20 mouse cellular contexts compared by ENCODE assay signal in the genomic region with DNA sequence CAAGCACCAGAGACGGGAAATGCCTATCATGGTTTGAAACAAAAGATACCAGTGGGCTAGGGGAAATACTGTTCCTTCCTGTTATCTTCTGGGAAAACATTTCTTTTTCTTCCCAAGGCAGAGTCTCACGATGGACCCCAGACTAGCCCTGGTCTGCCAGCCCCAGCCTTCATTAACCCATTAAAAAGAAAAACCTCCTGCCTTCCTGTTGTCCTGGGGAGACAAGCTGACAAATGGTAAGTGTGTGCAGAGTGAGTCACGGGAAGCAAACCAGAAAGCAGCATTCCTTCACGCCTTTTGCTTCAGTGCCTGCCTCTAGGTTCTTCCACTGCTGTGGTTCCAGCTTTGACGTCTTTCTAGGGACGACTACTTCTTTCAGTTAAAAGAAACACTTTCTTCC. TPM values are rescaled to one million over a fixed set of nuclear protein-coding genes. Genes with fewer than 3 reads are reported as not detected.
A peak's percentile ranks its signal among the peaks of the same experiment; 100 is the strongest.
DNase-seq lines count a peak whose midpoint lies in the region; ATAC-seq and TF ChIP-seq lines count a peak whose summit lies in the region.
"Had no signal": no experiment of that assay in that cellular context is flagged by ENCODE, and none has a peak within 500 bp of the region (broad histone marks: within the 10 kb centered on the region; RNA-seq: fewer than 3 reads in every experiment).

No protein-coding gene starts in this region.

- no peaks in the 10 kb centered on the region for H3K27me3 ChIP-seq in heart, embryonic 14.5 days (ENCODE audit: control insufficient read depth, insufficient read depth, low read length)
- H3K27me3 ChIP-seq in lung, embryonic 14.5 days (ENCODE audit: insufficient read depth, low read length) = no peaks in the 10 kb centered on the region
- H3K27me3 ChIP-seq: CH12.LX; neural tube, embryonic 15.5 days; stomach, embryonic 15.5 days had no signal

- no peak for ATAC-seq in heart, embryonic 14.5 days (ENCODE audit: insufficient number of reproducible peaks, insufficient read depth, low FRiP score, low read depth)
- ATAC-seq in lung, embryonic 14.5 days (ENCODE audit: insufficient read depth) = no peak
- no peak for ATAC-seq in megakaryocyte, adult 5-6 weeks (ENCODE audit: poor library complexity, severe bottlenecking)
- ATAC-seq: forebrain, embryonic 16.5 days; inflammation-experienced regulatory T-cells, adult 6 months had no signal

- intact Hi-C loops in heart, postnatal 14 days (cut with DNase I) = no loop called here

- no peak overlapping the region for H3K4me2 ChIP-seq in heart, embryonic 14.5 days (ENCODE audit: low read length)
- no peak overlapping the region for H3K4me2 ChIP-seq in lung, embryonic 14.5 days
- H3K4me2 ChIP-seq: neural tube, embryonic 15.5 days; stomach, embryonic 15.5 days had no signal

- no peak overlapping the region for H3K4me3 ChIP-seq in heart, embryonic 14.5 days (ENCODE audit: control insufficient read depth in 1 of 2, insufficient read depth in 1 of 2, low read depth in 1 of 2, low read length in 2 of 2)
- H3K4me3 ChIP-seq in lung, embryonic 14.5 days (ENCODE audit: low read depth, low read length) = no peak overlapping the region
- H3K4me3 ChIP-seq: embryonic facial prominence, embryonic 10.5 days; erythroblast, embryonic 14.5 days; hindbrain, embryonic 10.5 days; midbrain, embryonic 10.5 days; neural tube, embryonic 15.5 days; stomach, embryonic 15.5 days had no signal

- no peak for TF ChIP-seq CTCF in lung, embryonic 14.5 days (IDR thresholded peaks at IDR 0.05; ENCODE audit: low read depth)

- no peak overlapping the region for H3K9ac ChIP-seq in heart, embryonic 14.5 days (ENCODE audit: low read length)
- H3K9ac ChIP-seq in lung, embryonic 14.5 days = no peak overlapping the region
- H3K9ac ChIP-seq: neural tube, embryonic 15.5 days; stomach, embryonic 15.5 days had no signal

- WGBS in heart, embryonic 14.5 days = 23% methylated on average over 6 of the region's 6 CpGs
- WGBS in lung, embryonic 14.5 days = 28% methylated on average over 6 of the region's 6 CpGs

- no peaks in the 10 kb centered on the region; a peak in 1 of 4 replicates for H3K4me1 ChIP-seq in heart, embryonic 14.5 days (ENCODE audit: control insufficient read depth in 2 of 2, insufficient read depth in 2 of 2, low read length in 2 of 2)
- H3K4me1 ChIP-seq in lung, embryonic 14.5 days (ENCODE audit: insufficient read depth) = no peaks in the 10 kb centered on the region
- H3K4me1 ChIP-seq: hindbrain, embryonic 10.5 days; midbrain, embryonic 10.5 days; neural tube, embryonic 15.5 days; stomach, embryonic 15.5 days had no signal

- H3K27ac ChIP-seq in heart, embryonic 14.5 days (replicated peaks in 1 of 2; ENCODE audit: control insufficient read depth in 1 of 2, insufficient read depth in 1 of 2, low read depth in 2 of 2, low read length in 2 of 2) = peak overlapping the region; percentile 47 to 56
- 0 out of 2 replicates have a peak overlapping the region, but pooled peaks have one; percentile 21 for H3K27ac ChIP-seq in lung, embryonic 14.5 days (ENCODE audit: low read depth)
- H3K27ac ChIP-seq: embryonic facial prominence, embryonic 10.5 days; hindbrain, embryonic 10.5 days; midbrain, embryonic 10.5 days; neural tube, embryonic 15.5 days; stomach, embryonic 15.5 days had no signal

- no peaks in the 10 kb centered on the region for H3K36me3 ChIP-seq in heart, embryonic 14.5 days (ENCODE audit: control insufficient read depth, insufficient read depth, low read length)
- H3K36me3 ChIP-seq in lung, embryonic 14.5 days (ENCODE audit: insufficient read depth) = no peaks in the 10 kb centered on the region
- H3K36me3 ChIP-seq: embryonic facial prominence, embryonic 10.5 days; hindbrain, embryonic 10.5 days; midbrain, embryonic 10.5 days; neural tube, embryonic 15.5 days; stomach, embryonic 15.5 days had no signal

- no peaks in the 10 kb centered on the region for H3K9me3 ChIP-seq in heart, embryonic 14.5 days (ENCODE audit: control insufficient read depth, low read length)
- H3K9me3 ChIP-seq in lung, embryonic 14.5 days (ENCODE audit: low read depth, low read length) = no peaks in the 10 kb centered on the region
- H3K9me3 ChIP-seq: embryonic facial prominence, embryonic 10.5 days; hindbrain, embryonic 10.5 days; midbrain, embryonic 10.5 days; neural tube, embryonic 15.5 days; stomach, embryonic 15.5 days had no signal

- no peak for DNase-seq in heart, postnatal 14 days
- DNase-seq in lung, embryonic 14.5 days = no peak
- no peak for DNase-seq in lung, postnatal 10 days
- DNase-seq in NIH3T3 (ENCODE audit: low read depth) = peak; percentile 14
- peak; percentile 17 for DNase-seq in kidney, postnatal 10 days
- DNase-seq: cerebellum, adult 11 months; cerebellum, postnatal 36 days; left cerebral cortex, postnatal 4 days; retina, postnatal 1 day had no signal

RNA-seq across cellular contexts. Expression of a gene that starts 56.3 kb away (rescaled TPM):
- 36.3 and 39.7 TPM in 2 replicates for polyA plus RNA-seq in heart, embryonic 14.5 days (2014; fragmentation: Nextera tagmentation; extraction: Ambion mirVana)
- total RNA-seq in heart, postnatal 14 days (2021) = 10 to 100 TPM; 16.8 to 19.1 TPM
- polyA plus RNA-seq in lung, embryonic 14.5 days (2014; fragmentation: Nextera tagmentation; extraction: Ambion mirVana) = 50.8 and 51.6 TPM in 2 replicates
- 14.2 and 16.3 TPM in 2 replicates for total RNA-seq in megakaryocyte, adult 5-6 weeks (2015)
- 14.6 and 15.2 TPM in 2 replicates for total RNA-seq in megakaryocyte, adult 5-6 weeks (2017)

RNA-seq across cellular contexts. Expression of a gene that starts 56.5 kb away (rescaled TPM):
- polyA plus RNA-seq in heart, embryonic 14.5 days (2014; fragmentation: Nextera tagmentation; extraction: Ambion mirVana) = 4.6 and 5.5 TPM in 2 replicates
- total RNA-seq in heart, postnatal 14 days (2021) = 1 to 10 TPM; 2.8 to 3.0 TPM
- polyA plus RNA-seq in lung, embryonic 14.5 days (2014; fragmentation: Nextera tagmentation; extraction: Ambion mirVana) = 4.1 and 6.2 TPM in 2 replicates
- total RNA-seq in megakaryocyte, adult 5-6 weeks (2015) = not detected in 2 replicates
- not detected in 2 replicates for total RNA-seq in megakaryocyte, adult 5-6 weeks (2017)

Comparison
In these comparisons a context has a peak if more than half of its experiments do, and no peak if none do; other contexts are left out.
1. DNase-seq: peak in NIH3T3 (single experiment) and kidney, postnatal 10 days (single experiment); none in heart, postnatal 14 days (0 of 2), lung, embryonic 14.5 days (single experiment) and lung, postnatal 10 days (single experiment).